Mouse (Mus musculus): ENCODE measurements around the gene Thrap3. TPM values are rescaled to one million over a fixed set of nuclear protein-coding genes. Genes with fewer than 3 reads are reported as not detected.

Thrap3 gene
- total RNA-seq (2018; cell fraction: chromatin; rRNA removed): 1,000 to 10,000 TPM in 11 of 26 experiments, 100 to 1,000 TPM in 15; 773 to 1,275 (median 979) TPM
- 100 to 1,000 TPM in 24 of 26 experiments, 10 to 100 TPM in 2; 90.2 to 183 (median 118) TPM for total RNA-seq (2018; cell fraction: cytosol; rRNA removed)
- 100 to 1,000 TPM; 424 to 709 (median 586) TPM for total RNA-seq (2018; cell fraction: nucleus; rRNA removed)
- 109 to 345 TPM (median 123 TPM) in 3 replicates for polyA plus RNA-seq (2018)

DNA sequence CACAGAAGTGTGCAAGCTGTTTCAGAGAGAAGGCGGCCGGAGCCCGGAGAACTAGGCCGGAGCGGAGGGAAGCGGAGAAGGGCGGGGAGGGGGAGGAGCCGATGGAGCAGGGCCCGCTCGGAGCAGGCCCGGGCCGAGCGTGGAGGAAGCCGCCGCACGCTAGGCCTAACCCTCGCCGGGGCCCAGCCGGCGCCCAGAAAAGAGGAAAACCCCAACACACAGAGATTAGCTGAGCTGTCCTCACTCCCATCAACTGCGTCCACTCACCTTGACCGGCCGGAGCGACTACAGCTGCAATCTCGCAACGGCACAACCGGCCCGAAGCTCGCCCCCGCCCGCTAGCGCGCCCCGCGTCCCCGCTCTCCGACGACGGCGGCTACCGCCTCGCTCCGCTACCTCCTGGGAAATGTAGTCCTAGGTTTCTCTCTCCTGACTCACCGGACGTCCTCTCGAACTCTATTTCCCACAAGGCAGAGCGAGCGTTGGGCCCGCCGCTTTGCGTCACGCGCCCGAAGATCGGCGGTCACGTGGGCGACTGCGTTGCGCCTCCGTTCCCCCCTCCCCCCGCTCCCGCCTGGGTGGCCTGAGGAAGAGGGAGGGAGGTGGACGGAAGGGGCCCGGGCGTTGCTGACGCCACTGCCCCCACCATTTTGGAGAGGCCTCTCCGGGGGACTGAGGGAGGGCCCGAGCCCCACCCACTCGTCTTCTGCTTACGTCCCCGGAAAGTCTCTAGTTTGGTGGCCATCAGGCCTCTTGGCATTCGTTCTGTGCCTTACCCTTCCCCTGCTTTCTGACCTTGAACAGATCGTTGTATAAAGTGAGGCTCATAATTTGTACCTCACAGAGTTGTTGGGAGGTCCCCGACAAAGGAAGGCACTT, at the start of gene Thrap3:
Gene Thrap3, minus strand, starts transcription at position 458 of the 879 bp plus-strand sequence.
- under 1% methylated on average over 66 of the region's 75 CpGs for WGBS (ENCODE audit: missing documents)
- Histone ChIP-seq H3K27ac (peak within 1 kb of the TSS; percentile 88), H3K79me2 (ENCODE audit: inconsistent target) (peaks cover 42% of the 10 kb centered on the region), H3K36me3 (ENCODE audit: inconsistent target) (no peaks in the 10 kb centered on the region), H3K4me3 (ENCODE audit: inconsistent target) (peak within 1 kb of the TSS; percentile 64)

DNA sequence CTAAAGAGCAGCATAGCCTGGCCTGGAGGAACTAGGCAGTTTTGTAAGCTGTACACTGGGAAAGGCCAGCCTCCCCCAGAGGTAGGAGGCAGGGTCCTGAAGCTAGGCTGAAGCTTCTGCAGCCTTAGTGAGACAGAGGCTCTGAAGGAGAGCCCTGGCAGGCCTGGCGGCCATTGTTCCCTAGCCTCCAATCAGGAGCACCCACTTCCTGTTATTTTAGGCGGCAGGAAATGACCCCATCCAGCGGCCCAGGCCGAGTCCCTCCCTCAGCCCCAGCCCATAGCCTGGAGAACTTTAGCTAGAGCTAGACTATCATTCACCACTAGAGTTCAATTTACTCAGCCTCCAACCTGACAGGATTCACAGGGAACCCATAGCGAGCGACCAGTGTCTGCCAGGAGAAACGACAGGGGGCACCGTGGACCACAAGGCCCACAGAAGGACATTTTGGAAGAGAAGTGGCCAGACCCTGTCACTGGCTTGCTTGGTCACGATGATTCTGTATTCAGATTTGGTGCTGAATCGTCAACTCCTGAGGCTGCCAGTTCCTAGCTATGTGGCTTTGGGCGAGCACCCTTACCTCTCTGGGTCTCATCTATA, 49.2 kb upstream of the Thrap3 start:
- Histone ChIP-seq H3K36me3 (ENCODE audit: inconsistent target) (peaks cover 5% of the 10 kb centered on the region; the same call in 1 of the 2 replicates), H3K4me3 (ENCODE audit: inconsistent target) (peak overlapping the region; percentile 20), H3K79me2 (ENCODE audit: inconsistent target) (peaks cover 93% of the 10 kb centered on the region), H3K27ac (peak overlapping the region; percentile 74)
- 27% methylated on average over 11 of the region's 11 CpGs for WGBS (ENCODE audit: missing documents)

GRCm38 (mm10) chr4:126250659-126251058, 48.1 kb upstream of the Thrap3 start:
- H3K36me3 ChIP-seq (ENCODE audit: inconsistent target): peaks cover 10% of the 10 kb centered on the region; the same call in 1 of the 2 replicates
- H3K79me2 ChIP-seq (ENCODE audit: inconsistent target): peaks cover 100% of the 10 kb centered on the region
- no peak overlapping the region for H3K4me3 ChIP-seq (ENCODE audit: inconsistent target)
- H3K27ac ChIP-seq: peak overlapping the region; percentile 74; the same call in 1 of the 2 replicates
- 85% methylated on average over 4 of the region's 4 CpGs for WGBS (ENCODE audit: missing documents)

GRCm38 (mm10) chr4:126248261-126248868, 45.8 kb upstream of the Thrap3 start:
- H3K27ac ChIP-seq: no peak overlapping the region
- no peak overlapping the region for H3K4me3 ChIP-seq (ENCODE audit: inconsistent target)
- peaks cover 10% of the 10 kb centered on the region; the same call in 1 of the 2 replicates for H3K36me3 ChIP-seq (ENCODE audit: inconsistent target)
- peaks cover 100% of the 10 kb centered on the region for H3K79me2 ChIP-seq (ENCODE audit: inconsistent target)
- WGBS (ENCODE audit: missing documents): 80% methylated on average over 11 of the region's 11 CpGs

DNA sequence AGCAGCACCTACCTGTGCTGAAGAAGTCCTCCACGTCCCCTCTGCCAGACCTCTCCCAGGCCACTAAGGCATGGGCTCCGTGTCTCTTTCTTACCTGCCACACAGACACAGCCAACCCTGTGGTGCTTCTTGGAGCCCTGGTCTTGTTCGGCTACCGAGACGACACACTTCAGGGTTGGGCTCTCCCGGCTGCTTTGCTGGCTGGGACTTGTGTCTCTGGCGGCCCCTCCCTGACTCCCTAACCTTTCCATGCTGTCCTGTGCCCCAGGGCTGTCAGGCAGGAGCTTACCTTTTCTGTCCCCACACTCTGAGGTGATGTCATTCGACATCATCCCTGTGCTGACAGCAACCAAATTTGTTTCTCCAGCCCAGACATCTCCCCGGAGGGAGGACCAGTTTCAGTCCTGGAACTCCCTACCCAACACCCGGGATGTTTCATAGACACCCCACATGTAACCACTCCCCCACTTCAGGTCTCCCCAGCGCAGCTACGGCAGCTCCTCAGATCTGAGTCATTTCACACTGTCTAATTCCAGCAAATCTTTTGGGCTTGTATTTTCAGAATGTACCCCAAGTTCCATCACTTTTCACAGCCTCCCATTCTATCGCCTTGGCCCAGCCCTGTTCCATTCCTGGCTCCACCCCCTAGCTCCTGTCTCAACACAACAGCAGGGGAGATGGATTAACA, 43.8 kb upstream of the Thrap3 start:
- Histone ChIP-seq H3K79me2 (ENCODE audit: inconsistent target) (peaks cover 100% of the 10 kb centered on the region), H3K4me3 (ENCODE audit: inconsistent target) (no peak overlapping the region), H3K27ac (no peak overlapping the region), H3K36me3 (ENCODE audit: inconsistent target) (peaks cover 29% of the 10 kb centered on the region; the same call in 1 of the 2 replicates)
- 92% methylated on average over 13 of the region's 13 CpGs for WGBS (ENCODE audit: missing documents)

DNA sequence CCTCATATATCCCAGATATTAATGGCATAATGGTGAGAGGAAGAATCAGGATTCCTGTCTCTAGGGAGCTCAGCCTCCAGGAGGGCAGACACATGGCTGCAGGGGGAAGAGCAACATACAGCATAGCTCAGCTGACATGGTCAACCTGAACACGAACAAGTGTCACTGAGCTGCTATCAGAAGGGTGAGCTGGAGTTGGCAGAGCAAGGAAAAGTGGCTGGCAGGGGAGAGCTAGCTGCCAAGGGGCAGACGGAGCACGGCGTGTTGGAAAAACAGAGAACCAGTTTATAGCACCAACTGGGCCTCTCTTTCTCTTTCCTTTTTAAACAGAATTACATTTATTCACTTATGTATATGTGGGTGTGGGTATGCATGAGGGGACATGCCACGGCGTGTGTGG, 40.0 kb upstream of the Thrap3 start:
- 96% methylated on average over 6 of the region's 6 CpGs for WGBS (ENCODE audit: missing documents)
- Histone ChIP-seq H3K4me3 (ENCODE audit: inconsistent target) (no peak overlapping the region), H3K27ac (no peak overlapping the region), H3K36me3 (ENCODE audit: inconsistent target) (peaks cover 63% of the 10 kb centered on the region), H3K79me2 (ENCODE audit: inconsistent target) (peaks cover 100% of the 10 kb centered on the region)

- peaks cover 66% of the 10 kb centered on the region for H3K36me3 ChIP-seq (ENCODE audit: inconsistent target)
- peaks cover 99% of the 10 kb centered on the region for H3K79me2 ChIP-seq (ENCODE audit: inconsistent target)
- WGBS (ENCODE audit: missing documents): 96% methylated on average over 8 of the region's 9 CpGs
- no peak overlapping the region for H3K27ac ChIP-seq
- no peak overlapping the region for H3K4me3 ChIP-seq (ENCODE audit: inconsistent target)
Observed at GRCm38 (mm10) chr4:126241956-126242355, 39.4 kb upstream of the Thrap3 start.

DNA sequence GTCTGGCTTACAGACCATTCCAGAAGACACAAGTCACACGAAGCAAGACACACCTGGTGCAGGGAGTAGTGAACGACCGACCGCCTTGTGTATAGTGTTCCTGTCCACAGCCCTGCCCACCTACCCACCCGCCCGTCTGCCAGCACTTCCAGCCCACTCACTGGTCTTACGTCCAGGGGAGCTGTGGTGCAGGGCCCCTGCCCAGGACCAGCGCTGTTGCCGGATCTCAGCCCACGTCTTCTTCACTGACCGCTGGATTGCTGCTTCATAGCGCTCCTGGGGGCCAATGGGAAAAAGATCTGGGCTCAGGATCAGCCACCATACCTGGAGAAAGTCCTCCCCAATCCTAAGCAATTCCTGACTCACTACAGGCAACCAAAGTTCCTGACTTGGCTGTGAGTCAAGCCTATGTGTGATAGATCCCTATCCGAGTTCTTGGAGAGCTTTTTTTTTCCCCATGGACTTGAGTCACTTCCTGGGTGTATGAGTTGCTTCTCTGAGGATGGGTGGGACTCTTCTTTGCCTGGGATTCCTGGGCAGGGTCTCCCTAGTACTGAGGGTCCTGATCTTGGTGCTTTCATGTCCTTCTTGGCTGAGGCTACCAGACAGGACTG, 37.4 kb upstream of the Thrap3 start:
- Histone ChIP-seq H3K27ac (no peak overlapping the region), H3K79me2 (ENCODE audit: inconsistent target) (peaks cover 79% of the 10 kb centered on the region), H3K36me3 (ENCODE audit: inconsistent target) (peaks cover 75% of the 10 kb centered on the region), H3K4me3 (ENCODE audit: inconsistent target) (no peak overlapping the region)
- 94% methylated on average over 13 of the region's 13 CpGs for WGBS (ENCODE audit: missing documents)

GRCm38 (mm10) chr4:126237721-126238242, 35.2 kb upstream of the Thrap3 start:
- Histone ChIP-seq H3K36me3 (ENCODE audit: inconsistent target) (peaks cover 88% of the 10 kb centered on the region), H3K79me2 (ENCODE audit: inconsistent target) (peaks cover 57% of the 10 kb centered on the region), H3K27ac (no peak overlapping the region), H3K4me3 (ENCODE audit: inconsistent target) (no peak overlapping the region)
- WGBS (ENCODE audit: missing documents): 80% methylated on average over 5 of the region's 5 CpGs

- peaks cover 46% of the 10 kb centered on the region for H3K79me2 ChIP-seq (ENCODE audit: inconsistent target)
- 95% methylated on average over 37 of the region's 63 CpGs for WGBS (ENCODE audit: missing documents)
- H3K36me3 ChIP-seq (ENCODE audit: inconsistent target): peaks cover 89% of the 10 kb centered on the region
Observed at GRCm38 (mm10) chr4:126236467-126237280, 34.1 kb upstream of the Thrap3 start.

GRCm38 (mm10) chr4:126235191-126235590, 32.6 kb upstream of the Thrap3 start:
- Histone ChIP-seq H3K4me3 (ENCODE audit: inconsistent target) (no peak overlapping the region), H3K36me3 (ENCODE audit: inconsistent target) (peaks cover 85% of the 10 kb centered on the region)
- WGBS (ENCODE audit: missing documents): 59% methylated on average over 9 of the region's 10 CpGs

More at GRCm38 (mm10) chr4:126236467-126237280, 34.1 kb upstream of the Thrap3 start:
- Histone ChIP-seq H3K4me3 (ENCODE audit: inconsistent target) (no peak overlapping the region), H3K27ac (no peak overlapping the region)

DNA sequence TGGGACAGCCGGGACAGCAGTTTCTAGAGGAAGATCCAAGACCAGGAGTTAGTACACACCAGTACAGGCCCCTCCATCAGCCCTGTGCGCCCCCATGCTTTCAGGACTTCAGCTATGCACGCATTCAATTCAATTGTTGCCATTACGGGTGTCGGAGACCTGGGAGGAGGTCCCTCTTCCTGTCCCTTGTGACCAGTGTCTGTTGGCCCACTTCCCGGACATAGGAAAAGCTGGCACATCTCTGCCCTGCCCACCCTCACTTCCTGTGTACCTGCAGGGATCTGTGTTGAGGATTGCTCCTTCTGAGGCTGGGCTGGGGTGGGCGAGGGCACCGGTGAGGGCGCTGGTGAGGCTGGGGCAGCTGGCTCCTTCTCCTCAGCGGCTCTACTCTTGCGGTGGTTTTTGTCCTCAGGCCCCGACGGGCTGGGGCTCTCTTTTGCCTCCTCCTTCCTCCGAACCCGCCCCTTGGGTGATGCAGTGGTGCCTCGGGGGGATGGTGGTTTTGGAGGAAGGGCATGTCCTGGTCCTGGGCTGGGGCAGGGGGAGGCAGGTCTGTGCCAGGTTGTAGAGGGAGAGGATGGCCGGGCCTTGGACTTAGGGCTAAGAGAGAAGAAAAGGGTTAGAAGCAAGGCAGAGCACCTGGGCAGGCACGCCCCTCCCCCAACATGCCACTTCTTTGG, 32.1 kb upstream of the Thrap3 start:
- H3K36me3 ChIP-seq (ENCODE audit: inconsistent target): peaks cover 79% of the 10 kb centered on the region
- no peak overlapping the region for H3K27ac ChIP-seq
- WGBS (ENCODE audit: missing documents): 93% methylated on average over 18 of the region's 18 CpGs

More at GRCm38 (mm10) chr4:126235191-126235590, 32.6 kb upstream of the Thrap3 start:
- Histone ChIP-seq H3K27ac (no peak overlapping the region), H3K79me2 (ENCODE audit: inconsistent target) (peaks cover 31% of the 10 kb centered on the region)

More for the DNA sequence above, 32.1 kb upstream of the Thrap3 start:
- Histone ChIP-seq H3K79me2 (ENCODE audit: inconsistent target) (peaks cover 25% of the 10 kb centered on the region), H3K4me3 (ENCODE audit: inconsistent target) (no peak overlapping the region)
